Mouse (Mus musculus) R1 (cell line): ENCODE data around the gene Derl3.

Experiments
- DNase-seq: peaks from one replicate; pipeline ENCODE4 v3.0.0-alpha.2; 2018; ENCODE audit warnings: low read depth, low spot score

Derl3 gene

GRCm38 (mm10) chr10:75941042-75941824 lies 48.0 kb downstream of the Derl3 start:
- peak; percentile 74 for DNase-seq

- no peak for DNase-seq
Observed at GRCm38 (mm10) chr10:75942736-75943477, 49.7 kb downstream of the Derl3 start, which contains the start of gene Vpreb3. Gene Vpreb3 (plus strand): TSS chr10:75943057.

GRCm38 (mm10) chr10:75944066-75944772 lies 51.0 kb downstream of the Derl3 start:
- DNase-seq: peak; percentile 75

DNA sequence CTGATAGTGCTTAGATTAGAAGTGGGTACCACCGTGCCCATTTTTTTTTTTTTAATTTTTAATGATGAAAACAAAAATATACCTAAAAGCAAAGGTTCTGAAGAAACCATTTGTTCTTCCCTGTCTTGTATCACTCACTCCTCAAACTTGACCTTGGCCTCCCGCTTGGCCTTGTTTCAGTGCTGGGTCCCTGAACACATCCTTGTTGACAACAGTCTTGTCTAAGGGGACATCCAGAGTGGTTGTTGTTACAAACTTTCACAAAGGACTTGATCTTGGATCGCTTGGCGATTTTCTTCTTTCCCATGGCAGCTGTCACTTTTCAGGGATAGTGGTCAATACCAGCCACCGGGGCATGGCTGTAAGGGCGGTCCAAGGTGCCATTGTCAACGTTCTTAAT lies 52.0 kb downstream of the Derl3 start:
- DNase-seq: no peak
